Mouse (Mus musculus) left cerebral cortex, adult 2 months (tissue): ENCODE results near the gene Clec9a. TPM values are rescaled to one million over a fixed set of nuclear protein-coding genes. Genes with fewer than 3 reads are reported as not detected.

Experiments used
- DNase-seq, 2 experiments: peaks; one replicate each; pipeline ENCODE4 v3.0.0; 2021 to 2022; ENCODE audit warnings: low spot score in 2 of 2, mixed read lengths in 1 of 2; ENCODE audit errors: extremely low spot score in 1 of 2
- H3K27ac ChIP-seq: fragments of 200-600 bp; 2 replicates; pipeline ENCODE4 v1.8.1; 2022
- H3K4me3 ChIP-seq: fragments of 200-600 bp; 2 replicates; pipeline ENCODE4 v1.8.1; 2022
- CTCF ChIP-seq: fragments of 200-600 bp; IDR thresholded peaks from 2 replicates; pipeline ENCODE4 v1.8.1; 2022; ENCODE audit warnings: antibody characterized with exemption, mild to moderate bottlenecking, moderate library complexity
- intact Hi-C: fragments of 180-260 bp; cut with DNase I; formaldehyde crosslinking; loops from one replicate; pipeline ENCODE4 v1.15.1; 2025
- total RNA-seq, 2 experiments: library from RNA; stranded (reverse); gene quantifications; 2 replicates each; pipeline ENCODE4 v1.2.3; 2021

The Clec9a gene
- total RNA-seq, 2 experiments from 2014 or later = not detected

DNA sequence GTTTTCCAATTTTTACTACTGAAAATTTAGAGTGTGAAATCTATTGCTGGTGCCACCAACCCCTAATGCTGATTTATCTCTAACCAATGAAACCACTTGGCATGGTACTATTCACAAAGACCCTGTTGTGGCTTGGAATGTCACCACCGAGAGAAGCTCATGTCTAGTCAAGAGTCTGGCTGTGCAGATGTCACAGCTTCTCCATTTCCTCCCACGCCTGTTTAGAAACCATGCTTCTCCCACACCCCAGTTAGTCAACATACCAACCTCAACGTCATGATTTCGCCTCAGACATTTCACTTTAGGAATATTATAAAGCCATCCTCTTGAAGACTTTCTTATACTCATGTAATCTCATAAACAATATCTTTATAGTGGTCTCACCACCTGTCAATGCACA, 18.6 kb downstream of the Clec9a start:
- DNase-seq = no peak
- no peak overlapping the region for H3K27ac ChIP-seq
- H3K4me3 ChIP-seq = no peak overlapping the region
- TF ChIP-seq CTCF = no peak
- intact Hi-C loops = no loop called here

GRCm38 (mm10) chr6:129434239-129434638, 25.6 kb downstream of the Clec9a start:
- TF ChIP-seq CTCF = no peak
- no peak for DNase-seq
- intact Hi-C loops = no loop called here
- H3K27ac ChIP-seq = no peak overlapping the region
- H3K4me3 ChIP-seq = no peak overlapping the region

DNA sequence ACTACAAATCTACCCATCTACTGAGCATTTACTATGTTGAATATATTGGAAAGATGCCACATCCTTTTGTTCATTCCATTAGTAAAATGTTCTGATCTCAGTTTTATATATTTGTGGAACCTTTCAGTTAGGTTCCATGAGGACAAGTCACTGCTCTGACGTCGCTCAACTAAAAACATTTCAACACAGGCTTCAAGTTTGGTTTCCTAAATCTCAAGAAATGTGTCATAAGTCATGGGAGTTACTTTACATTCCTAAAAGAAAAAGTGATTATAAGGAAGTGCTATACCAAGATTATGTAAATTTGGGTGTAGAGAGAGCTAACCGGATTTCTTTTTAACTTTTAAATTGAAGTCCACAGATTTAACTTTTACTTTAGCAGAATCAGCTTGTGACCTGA, 27.4 kb downstream of the Clec9a start:
- DNase-seq = no peak
- no peak for TF ChIP-seq CTCF
- intact Hi-C loops = no loop called here
- no peak overlapping the region for H3K27ac ChIP-seq
- H3K4me3 ChIP-seq = no peak overlapping the region

DNA sequence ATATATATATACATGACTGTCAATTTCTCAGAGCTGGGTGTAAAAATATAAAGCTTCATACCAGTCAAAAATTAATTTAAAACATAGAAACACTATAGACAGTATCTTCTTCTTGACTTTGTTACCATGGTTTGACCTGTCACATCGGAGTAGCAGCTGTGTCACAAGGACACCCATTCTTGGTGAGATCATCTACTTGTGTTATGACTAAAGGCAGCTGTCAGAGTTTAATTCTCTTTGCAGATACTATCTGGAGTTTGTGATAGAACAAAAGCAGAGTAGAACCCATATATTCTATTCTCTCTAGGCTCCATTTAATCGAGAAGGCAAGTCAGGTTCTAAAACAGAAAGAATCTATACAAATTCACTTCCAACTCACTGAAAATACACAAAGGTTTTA, 29.4 kb downstream of the Clec9a start:
- no peak for TF ChIP-seq CTCF
- intact Hi-C loops = no loop called here
- no peak overlapping the region for H3K4me3 ChIP-seq
- no peak overlapping the region for H3K27ac ChIP-seq
- no peak for DNase-seq

DNA sequence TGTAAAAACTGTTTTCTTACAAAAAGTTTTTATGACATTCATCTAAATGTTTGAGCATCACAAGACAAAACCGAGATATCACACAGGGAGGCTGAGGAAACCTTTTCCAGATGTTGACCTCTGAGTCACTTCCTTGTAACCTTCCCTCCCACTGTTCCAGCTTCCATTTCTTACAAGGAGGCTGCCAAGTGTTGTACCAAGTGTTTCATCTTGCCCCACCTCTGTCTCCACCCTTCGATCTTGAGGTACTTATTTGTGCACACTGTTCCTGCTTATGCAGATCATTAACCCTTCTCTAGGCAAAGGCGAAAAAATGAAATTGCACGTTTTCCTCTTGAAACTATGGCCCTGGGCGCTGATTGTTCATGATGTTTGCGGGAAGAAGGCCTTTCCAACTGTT, 41.1 kb downstream of the Clec9a start:
- intact Hi-C loops = no loop called here
- no peak for TF ChIP-seq CTCF
- no peak for DNase-seq
- Histone ChIP-seq H3K4me3 (no peak overlapping the region), H3K27ac (no peak overlapping the region)

- no peak for TF ChIP-seq CTCF
- Histone ChIP-seq H3K27ac (no peak within 1 kb of the TSS), H3K4me3 (peak within 1 kb of the TSS; percentile 24)
- intact Hi-C loops = no loop called here
- DNase-seq = peak in 1 of 2 experiments; percentile 7
Observed at GRCm38 (mm10) chr6:129451411-129452039, 42.9 kb downstream of the Clec9a start, which contains the start of gene Clec1a. Clec1a (minus strand) TSS chr6:129452000.

- no peak for TF ChIP-seq CTCF
- Histone ChIP-seq H3K27ac (no peak overlapping the region), H3K4me3 (no peak overlapping the region)
- intact Hi-C loops = no loop called here
- DNase-seq = no peak
Observed at GRCm38 (mm10) chr6:129471386-129471785, 62.7 kb downstream of the Clec9a start.

DNA sequence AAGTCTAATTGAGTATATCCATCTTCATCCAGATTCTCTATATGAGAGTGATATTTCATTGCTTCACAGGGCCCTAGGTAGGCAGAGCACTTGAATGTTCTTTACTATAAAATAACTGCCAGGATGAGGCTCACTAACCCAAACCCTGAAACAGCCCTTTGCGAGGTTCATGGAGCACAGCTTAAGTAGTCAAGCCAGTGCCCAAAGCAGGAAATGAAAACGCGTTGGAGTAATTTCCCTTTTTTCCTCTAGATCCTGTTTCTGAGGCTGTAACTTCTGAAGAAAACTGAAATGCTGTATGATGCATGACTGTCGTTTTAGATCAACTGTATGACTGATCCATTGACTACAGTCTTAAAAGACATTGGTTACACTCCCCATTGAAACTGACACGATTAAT, 64.0 kb downstream of the Clec9a start:
- Histone ChIP-seq H3K4me3 (no peak overlapping the region), H3K27ac (no peak overlapping the region)
- no peak for DNase-seq
- TF ChIP-seq CTCF = no peak
- intact Hi-C loops = no loop called here

Other genes with a start within 250 kb of the Clec9a start
- 1 to 10 TPM; 4.7 to 8.4 TPM for gene Clec2d, start 228.2 kb upstream of the Clec9a start, total RNA-seq
- gene Cd69, start 133.4 kb upstream of the Clec9a start, total RNA-seq = not detected
- not detected for gene 4922502D21Rik, start 77.1 kb upstream of the Clec9a start, total RNA-seq
- gene Clec12a, start 66.2 kb upstream of the Clec9a start, total RNA-seq = under 1 TPM; 0.26 to 0.52 TPM
- gene Clec12b, start 23.0 kb upstream of the Clec9a start, total RNA-seq = not detected
- gene Clec1b, start 11.6 kb upstream of the Clec9a start, total RNA-seq = not detected
- 1 to 10 TPM; 1.2 to 1.6 TPM for gene Clec1a, start 43.1 kb downstream of the Clec9a start, total RNA-seq
- gene Olr1, start 98.3 kb downstream of the Clec9a start, total RNA-seq = not detected
- not detected for gene Tmem52b, start 103.7 kb downstream of the Clec9a start, total RNA-seq
- gene Gabarapl1, start 124.3 kb downstream of the Clec9a start, total RNA-seq = 100 to 1,000 TPM; 707 to 713 TPM
- gene Klre1, start 169.0 kb downstream of the Clec9a start, total RNA-seq = not detected
- not detected for gene Klrd1, start 182.9 kb downstream of the Clec9a start, total RNA-seq
- gene Klrk1, start 215.0 kb downstream of the Clec9a start, total RNA-seq = not detected
- gene Klrc3, start 234.5 kb downstream of the Clec9a start, total RNA-seq = not detected